Mouse (Mus musculus) midbrain, embryonic 16.5 days (tissue): Measurements from ENCODE around the gene Zic1. TPM values are rescaled to one million over a fixed set of nuclear protein-coding genes. Genes with fewer than 3 reads are reported as not detected.
A peak's percentile ranks its signal among the peaks of the same experiment; 100 is the strongest.

Experiments used
- ATAC-seq: fragments of 200-750 bp; cut with Nextera tagmentation; 2 replicates; pipeline ENCODE4 v1.8.0; 2017; ENCODE audit warnings: moderate TSS enrichment
- H3K27ac ChIP-seq: fragments of 300-500 bp; sonication (generic); 2 replicates; pipeline ENCODE4 v1.5.1; 2014; ENCODE audit warnings: mild to moderate bottlenecking, low read length, mixed read lengths
- H3K27me3 ChIP-seq: fragments of 300-500 bp; sonication (generic); 2 replicates; pipeline ENCODE4 v1.6.1; 2014; ENCODE audit warnings: low read depth, low read length, mixed read lengths; ENCODE audit not compliant: control insufficient read depth, insufficient read depth
- H3K36me3 ChIP-seq: fragments of 300-500 bp; sonication (generic); 2 replicates; pipeline ENCODE4 v1.6.1; 2014; ENCODE audit warnings: mild to moderate bottlenecking, low read length, moderate library complexity, mixed read lengths; ENCODE audit not compliant: control insufficient read depth, insufficient read depth
- H3K4me1 ChIP-seq: fragments of 300-500 bp; sonication (generic); 2 replicates; pipeline ENCODE4 v1.6.1; 2014; ENCODE audit warnings: mild to moderate bottlenecking, low read length, mixed read lengths; ENCODE audit not compliant: control insufficient read depth, insufficient read depth
- H3K4me2 ChIP-seq: fragments of 300-500 bp; sonication (generic); 2 replicates; pipeline ENCODE4 v1.6.1; 2014; ENCODE audit warnings: mild to moderate bottlenecking, low read length, mixed read lengths
- H3K4me3 ChIP-seq: fragments of 300-500 bp; sonication (generic); 2 replicates; pipeline ENCODE4 v1.5.1; 2014; ENCODE audit warnings: low read depth, mild to moderate bottlenecking, low read length, moderate library complexity, mixed read lengths
- H3K9ac ChIP-seq: fragments of 300-500 bp; sonication (generic); 2 replicates; pipeline ENCODE4 v1.6.1; 2014; ENCODE audit warnings: low read depth, low read length, mixed read lengths
- H3K9me3 ChIP-seq: fragments of 300-500 bp; sonication (generic); replicated peaks from 2 replicates; pipeline ENCODE4 v1.6.1; 2014; ENCODE audit warnings: mild to moderate bottlenecking, low read length, mixed read lengths; ENCODE audit not compliant: control insufficient read depth, poor library complexity, severe bottlenecking
- WGBS: fragments of 180-500 bp; shearing (Covaris S2); extraction: QIAGEN DNeasy Blood & Tissue Kit; methylation state at CpG from one replicate; pipeline ENCODE4 v1.1.7; 2014; 5-methylcytosine and 5-hydroxymethylcytosine counted together
- polyA plus RNA-seq: library from polyadenylated mRNA; unstranded; fragments of >200 nt; fragmentation: Nextera tagmentation; extraction: Ambion mirVana; gene quantifications from 2 replicates; pipeline ENCODE4 v1.2.1, GENCODE M21; 2015

Zic1 gene
- polyA plus RNA-seq, 1 experiment from 2014 or later = 9.1 TPM

- no peak for ATAC-seq
- WGBS = 9% methylated on average over 35 of the region's 37 CpGs
- peak overlapping the region; percentile 76 for H3K27ac ChIP-seq
Observed at GRCm38 (mm10) chr9:91353551-91354433, 11.8 kb downstream of the Zic1 start.

GRCm38 (mm10) chr9:91352786-91353185 is 12.8 kb downstream of the Zic1 start:
- Histone ChIP-seq H3K27me3 (peaks cover 20% of the 10 kb centered on the region), H3K4me2 (peak overlapping the region; percentile 54), H3K4me3 (peak overlapping the region; percentile 9; the same call in 1 of the 2 replicates), H3K27ac (peak overlapping the region; percentile 74), H3K4me1 (peaks cover 9% of the 10 kb centered on the region), H3K36me3 (no peaks in the 10 kb centered on the region), H3K9me3 (no peaks in the 10 kb centered on the region), H3K9ac (no peak overlapping the region; the same call in 1 of the 2 replicates)
- no peak for ATAC-seq
- WGBS = 5% methylated on average over 15 of the region's 15 CpGs

More at GRCm38 (mm10) chr9:91353551-91354433, 11.8 kb downstream of the Zic1 start:
- Histone ChIP-seq H3K9ac (peak overlapping the region; percentile 12; the same call in 1 of the 2 replicates), H3K27me3 (peaks cover 23% of the 10 kb centered on the region), H3K4me1 (peaks cover 9% of the 10 kb centered on the region), H3K36me3 (no peaks in the 10 kb centered on the region), H3K4me3 (peak overlapping the region; percentile 1; the same call in 1 of the 2 replicates), H3K9me3 (no peaks in the 10 kb centered on the region), H3K4me2 (peak overlapping the region; percentile 54)

- peak overlapping the region; percentile 46; the same call in 1 of the 2 replicates for H3K9ac ChIP-seq
- ATAC-seq = no peak
- peaks cover 9% of the 10 kb centered on the region for H3K4me1 ChIP-seq
- H3K4me2 ChIP-seq = peak overlapping the region; percentile 54
- H3K27me3 ChIP-seq = peaks cover 20% of the 10 kb centered on the region
- peak overlapping the region; percentile 14; the same call in 1 of the 2 replicates for H3K4me3 ChIP-seq
- WGBS = 8% methylated on average over 13 of the region's 13 CpGs
- H3K27ac ChIP-seq = peak overlapping the region; percentile 74
- no peaks in the 10 kb centered on the region for H3K9me3 ChIP-seq
- no peaks in the 10 kb centered on the region for H3K36me3 ChIP-seq
Observed at GRCm38 (mm10) chr9:91351961-91352411, 13.6 kb downstream of the Zic1 start.

GRCm38 (mm10) chr9:91351361-91351760 is 14.2 kb downstream of the Zic1 start:
- Histone ChIP-seq H3K36me3 (no peaks in the 10 kb centered on the region), H3K9me3 (no peaks in the 10 kb centered on the region), H3K27me3 (peaks cover 18% of the 10 kb centered on the region), H3K9ac (no peak overlapping the region), H3K4me3 (peak overlapping the region; percentile 23), H3K4me1 (peaks cover 9% of the 10 kb centered on the region), H3K27ac (peak overlapping the region; percentile 68), H3K4me2 (peak overlapping the region; percentile 41)
- no peak for ATAC-seq
- WGBS = 14% methylated on average over 5 of the region's 5 CpGs

GRCm38 (mm10) chr9:91350861-91351291 is 14.7 kb downstream of the Zic1 start:
- 1% methylated on average over 14 of the region's 14 CpGs for WGBS
- peak; percentile 40; the same call in 1 of the 2 replicates for ATAC-seq
- H3K9ac ChIP-seq = peak overlapping the region; percentile 40; the same call in 1 of the 2 replicates
- peaks cover 9% of the 10 kb centered on the region for H3K4me1 ChIP-seq
- peak overlapping the region; percentile 41 for H3K4me2 ChIP-seq
- no peaks in the 10 kb centered on the region for H3K36me3 ChIP-seq
- H3K4me3 ChIP-seq = peak overlapping the region; percentile 23
- H3K9me3 ChIP-seq = no peaks in the 10 kb centered on the region
- H3K27ac ChIP-seq = peak overlapping the region; percentile 68
- H3K27me3 ChIP-seq = peaks cover 16% of the 10 kb centered on the region

- no peak for ATAC-seq
- H3K9me3 ChIP-seq = no peaks in the 10 kb centered on the region
- peak overlapping the region; percentile 23 for H3K4me3 ChIP-seq
- peaks cover 16% of the 10 kb centered on the region for H3K27me3 ChIP-seq
- H3K9ac ChIP-seq = no peak overlapping the region
- H3K4me2 ChIP-seq = peak overlapping the region; percentile 41
- 3% methylated on average over 16 of the region's 16 CpGs for WGBS
- H3K36me3 ChIP-seq = no peaks in the 10 kb centered on the region
- H3K4me1 ChIP-seq = peaks cover 4% of the 10 kb centered on the region
- peak overlapping the region; percentile 68 for H3K27ac ChIP-seq
Observed at GRCm38 (mm10) chr9:91350211-91350791, 15.3 kb downstream of the Zic1 start.

GRCm38 (mm10) chr9:91348746-91349145 is 16.9 kb downstream of the Zic1 start:
- 41% methylated on average over 1 of the region's 1 CpGs for WGBS
- ATAC-seq = no peak

GRCm38 (mm10) chr9:91347591-91347990 is 18.0 kb downstream of the Zic1 start:
- H3K4me1 ChIP-seq = peaks cover 3% of the 10 kb centered on the region; the same call in 1 of the 2 replicates
- H3K36me3 ChIP-seq = no peaks in the 10 kb centered on the region
- H3K4me3 ChIP-seq = no peak overlapping the region
- no peak overlapping the region for H3K27ac ChIP-seq
- peaks cover 13% of the 10 kb centered on the region for H3K27me3 ChIP-seq
- 63% methylated on average over 2 of the region's 2 CpGs for WGBS
- ATAC-seq = no peak
- no peaks in the 10 kb centered on the region for H3K9me3 ChIP-seq
- no peak overlapping the region for H3K9ac ChIP-seq
- no peak overlapping the region for H3K4me2 ChIP-seq

More at GRCm38 (mm10) chr9:91348746-91349145, 16.9 kb downstream of the Zic1 start:
- Histone ChIP-seq H3K9ac (no peak overlapping the region), H3K36me3 (no peaks in the 10 kb centered on the region), H3K27me3 (peaks cover 13% of the 10 kb centered on the region), H3K4me2 (no peak overlapping the region), H3K9me3 (no peaks in the 10 kb centered on the region), H3K4me3 (no peak overlapping the region), H3K4me1 (peaks cover 3% of the 10 kb centered on the region; the same call in 1 of the 2 replicates), H3K27ac (no peak overlapping the region)
